Mouse (Mus musculus) liver, embryonic 14.5 days (tissue): ENCODE results near the gene Wipf1. TPM values are rescaled to one million over a fixed set of nuclear protein-coding genes. Genes with fewer than 3 reads are reported as not detected.

Experiments
- ATAC-seq: fragments of 200-750 bp; cut with Nextera tagmentation; 2 replicates; pipeline ENCODE4 v1.8.0; 2017; ENCODE audit warnings: moderate number of reproducible peaks, mild to moderate bottlenecking, moderate library complexity; ENCODE audit not compliant: insufficient read depth
- DNase-seq, 3 experiments: peaks; one replicate each; pipeline ENCODE4 v3.0.0-alpha.2; 2012 to 2013; ENCODE audit warnings: low read depth in 3 of 3, low spot score in 3 of 3
- H3K27ac ChIP-seq: fragments of 300-500 bp; sonication (generic); 2 replicates; pipeline ENCODE4 v1.5.1; 2014; ENCODE audit warnings: moderate library complexity, mild to moderate bottlenecking, control low read depth, inconsistent platforms
- H3K27me3 ChIP-seq: fragments of 300-500 bp; sonication (generic); 2 replicates; pipeline ENCODE4 v1.6.1; 2014; ENCODE audit warnings: mild to moderate bottlenecking, low read length, moderate library complexity; ENCODE audit not compliant: control insufficient read depth, insufficient read depth
- H3K36me3 ChIP-seq: fragments of 300-500 bp; sonication (generic); replicated peaks from 2 replicates; pipeline ENCODE4 v1.6.1; 2014; ENCODE audit warnings: low read depth; ENCODE audit not compliant: control insufficient read depth, insufficient read depth
- H3K4me1 ChIP-seq, 2 experiments: fragments of 200-500 bp in 1 of 2; fragments of 300-500 bp in 1 of 2; sonication (generic) in 1 of 2; replicated peaks; 2 replicates each; pipeline ENCODE4 v1.6.1; 2012 to 2014; ENCODE audit warnings: antibody characterized with exemption in 1 of 2, inconsistent platforms in 1 of 2, low read length in 1 of 2; ENCODE audit not compliant: control insufficient read depth in 2 of 2, insufficient read depth in 2 of 2
- H3K4me2 ChIP-seq: fragments of 300-500 bp; sonication (generic); 2 replicates; pipeline ENCODE4 v1.6.1; 2014; ENCODE audit warnings: low read depth, mild to moderate bottlenecking, control low read depth, moderate library complexity
- H3K4me3 ChIP-seq, 2 experiments: fragments of 200-500 bp in 1 of 2; fragments of 300-500 bp in 1 of 2; sonication (generic) in 1 of 2; 2 replicates each; pipeline ENCODE4 v1.5.1; 2012 to 2014; ENCODE audit warnings: low read depth in 2 of 2, low read length in 2 of 2, mild to moderate bottlenecking in 2 of 2, control low read depth in 1 of 2, inconsistent platforms in 1 of 2, moderate library complexity in 1 of 2; ENCODE audit not compliant: insufficient read depth in 1 of 2
- H3K9ac ChIP-seq: fragments of 300-500 bp; sonication (generic); replicated peaks from 2 replicates; pipeline ENCODE4 v1.6.1; 2014; ENCODE audit warnings: mild to moderate bottlenecking, control low read depth, moderate library complexity
- H3K9me3 ChIP-seq: fragments of 300-500 bp; sonication (generic); 2 replicates; pipeline ENCODE4 v1.6.1; 2016; ENCODE audit warnings: low read length, mixed read lengths; ENCODE audit not compliant: control insufficient read depth
- CTCF ChIP-seq: IDR thresholded peaks from 2 replicates; pipeline ENCODE4 v1.5.1; 2016; ENCODE audit warnings: antibody characterized with exemption, low read depth, control low read depth
- EP300 ChIP-seq: IDR thresholded peaks from 2 replicates; pipeline ENCODE4 v1.6.1; 2016; ENCODE audit warnings: antibody characterized with exemption, low read depth
- WGBS: fragments of 180-500 bp; shearing (Covaris S2); extraction: QIAGEN DNeasy Blood & Tissue Kit; methylation state at CpG from one replicate; pipeline ENCODE4 v1.1.7; 2014; ENCODE audit not compliant: insufficient replicate concordance; 5-methylcytosine and 5-hydroxymethylcytosine counted together
- polyA plus RNA-seq, 2 experiments: library from polyadenylated mRNA; depleted of rRNA in 1 of 2; stranded (reverse) in 1 of 2; unstranded in 1 of 2; fragments of >200 nt; fragmentation: Nextera tagmentation in 1 of 2; extraction: Ambion mirVana in 1 of 2; gene quantifications; 2 replicates each; pipeline versions ENCODE4 v1.2.1 to v1.2.3; 2012 to 2014

The Wipf1 gene
- polyA plus RNA-seq, 2 experiments, result 3.4 to 4.1 TPM

DNA sequence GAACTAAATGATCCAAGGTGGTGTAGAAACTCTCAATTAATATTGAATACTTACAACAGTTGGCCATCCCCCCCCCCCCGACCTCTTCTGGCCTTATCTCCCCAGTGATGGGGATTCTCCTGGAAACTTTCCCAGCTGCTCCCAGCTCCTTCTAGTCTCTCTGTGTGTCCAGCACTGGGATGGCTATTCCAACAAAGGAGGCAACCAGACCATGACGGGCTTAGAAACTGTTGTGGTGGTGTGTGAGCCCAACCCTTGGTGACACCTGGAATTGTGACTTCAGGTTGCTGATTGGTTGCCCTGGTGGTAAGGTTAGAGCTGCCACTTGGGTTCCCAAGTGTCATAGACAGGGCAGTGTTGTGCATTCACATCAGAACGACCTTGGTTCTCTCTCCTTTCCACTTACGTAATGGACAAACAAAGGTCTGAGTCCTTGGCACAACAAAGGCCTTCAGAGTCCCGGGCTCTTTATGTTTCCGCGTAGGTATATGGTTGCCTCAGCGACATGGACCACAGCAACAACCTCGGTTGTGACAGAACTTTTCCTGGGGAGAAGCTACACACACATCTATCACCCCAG, 123.1 kb downstream of the Wipf1 start:
- no peak for TF ChIP-seq CTCF
- TF ChIP-seq EP300, result no peak
- Histone ChIP-seq H3K9ac (no peak overlapping the region), H3K4me1 (no peaks in the 10 kb centered on the region), H3K9me3 (no peaks in the 10 kb centered on the region), H3K4me2 (no peak overlapping the region), H3K27me3 (no peaks in the 10 kb centered on the region; the same call in 1 of the 2 replicates), H3K36me3 (no peaks in the 10 kb centered on the region), H3K4me3 (no peak overlapping the region), H3K27ac (no peak overlapping the region)
- no peak for ATAC-seq
- WGBS, result 71% methylated on average over 9 of the region's 9 CpGs
- no peak for DNase-seq

DNA sequence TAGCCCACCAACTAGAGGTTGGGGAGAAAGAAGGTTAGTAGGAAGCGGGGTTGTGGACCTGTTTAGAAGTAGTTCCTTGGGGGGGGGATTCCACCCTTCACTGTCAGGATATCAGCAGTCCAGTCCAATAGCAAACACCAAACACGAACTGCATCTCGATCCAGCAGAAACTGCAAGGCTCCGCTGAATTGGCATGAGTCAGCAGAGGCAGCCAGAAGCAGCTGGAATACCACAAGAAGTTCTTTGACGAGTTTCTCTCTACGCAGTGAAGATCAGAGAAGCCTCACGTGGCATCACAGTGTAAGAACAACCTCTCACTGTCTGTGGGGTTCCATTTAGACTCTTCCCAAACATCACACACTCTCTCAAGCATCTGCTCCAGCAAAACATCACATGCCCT, 124.6 kb downstream of the Wipf1 start:
- Histone ChIP-seq H3K27ac (no peak overlapping the region), H3K4me2 (no peak overlapping the region), H3K9me3 (no peaks in the 10 kb centered on the region), H3K36me3 (no peaks in the 10 kb centered on the region), H3K4me1 (no peaks in the 10 kb centered on the region), H3K9ac (no peak overlapping the region), H3K4me3 (no peak overlapping the region), H3K27me3 (no peaks in the 10 kb centered on the region; the same call in 1 of the 2 replicates)
- DNase-seq (no peak), ATAC-seq (no peak)
- TF ChIP-seq EP300, result no peak
- TF ChIP-seq CTCF, result no peak
- whole genome bisulfite sequencing, result 73% methylated on average over 7 of the region's 7 CpGs

DNA sequence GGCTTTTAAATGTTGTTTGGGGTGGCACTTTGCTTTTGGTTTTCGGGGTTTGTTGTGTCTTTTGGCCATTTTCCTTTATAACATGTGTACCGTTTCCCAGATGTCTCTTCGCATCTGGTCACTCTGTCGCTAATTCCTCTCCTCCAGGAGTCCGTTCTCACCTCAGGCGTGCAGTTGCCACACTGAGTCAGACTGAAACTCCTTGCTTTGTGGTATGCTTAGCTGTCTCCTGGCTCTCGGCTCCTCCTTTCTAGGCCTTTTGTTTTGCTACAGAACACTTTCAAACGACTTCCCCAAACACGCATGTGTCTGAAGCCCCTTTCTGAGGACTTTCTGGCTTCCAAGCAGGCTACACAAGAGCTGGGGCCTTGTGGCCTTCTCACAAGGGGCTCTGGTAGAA, 125.1 kb downstream of the Wipf1 start:
- H3K36me3 ChIP-seq, result no peaks in the 10 kb centered on the region
- H3K4me3 ChIP-seq, result no peak overlapping the region
- WGBS, result 73% methylated on average over 9 of the region's 9 CpGs
- no peaks in the 10 kb centered on the region for H3K9me3 ChIP-seq
- H3K4me2 ChIP-seq, result no peak overlapping the region
- H3K27ac ChIP-seq, result no peak overlapping the region
- TF ChIP-seq EP300 (no peak), CTCF (no peak)
- no peaks in the 10 kb centered on the region; the same call in 1 of the 2 replicates for H3K27me3 ChIP-seq
- no peak overlapping the region for H3K9ac ChIP-seq
- DNase-seq, result no peak
- no peak for ATAC-seq
- H3K4me1 ChIP-seq, result no peaks in the 10 kb centered on the region

DNA sequence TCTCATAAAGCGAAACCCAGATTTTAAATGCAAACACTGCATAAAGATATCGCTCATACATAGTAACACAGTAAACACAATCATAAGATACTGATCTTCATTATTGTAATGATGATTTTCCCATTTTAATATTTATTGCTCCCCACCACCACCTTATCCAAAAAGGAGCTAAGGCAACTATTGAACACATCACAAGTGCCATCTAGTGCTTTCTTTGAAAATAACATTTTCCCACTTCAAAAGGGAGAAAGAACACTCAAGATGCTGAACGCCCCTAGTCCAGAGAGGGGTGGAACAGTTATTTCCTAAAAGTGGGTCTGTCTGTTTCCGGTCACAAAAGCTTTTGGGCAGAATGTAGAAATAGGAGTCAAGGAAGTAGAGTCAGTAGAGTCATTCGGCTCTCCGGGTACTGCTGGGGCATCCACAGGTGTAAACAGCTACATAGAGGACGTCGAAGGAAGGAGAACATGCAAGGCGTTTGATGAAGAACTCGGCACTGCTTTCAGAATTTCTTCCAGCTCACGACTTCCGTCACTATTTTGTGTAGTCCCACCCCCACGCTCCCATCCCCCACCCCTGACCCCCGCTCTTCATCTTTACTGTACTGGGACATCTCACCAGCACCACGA, 126.0 kb downstream of the Wipf1 start:
- Histone ChIP-seq H3K27ac (no peak overlapping the region), H3K4me2 (no peak overlapping the region), H3K4me3 (no peak overlapping the region), H3K9me3 (no peaks in the 10 kb centered on the region), H3K9ac (no peak overlapping the region), H3K4me1 (no peaks in the 10 kb centered on the region), H3K36me3 (no peaks in the 10 kb centered on the region), H3K27me3 (no peaks in the 10 kb centered on the region; the same call in 1 of the 2 replicates)
- ATAC-seq (no peak), DNase-seq (no peak)
- TF ChIP-seq EP300 (no peak), CTCF (peak; percentile 18; the same call in 1 of the 2 replicates)
- WGBS, result 59% methylated on average over 15 of the region's 15 CpGs

GRCm38 (mm10) chr2:73401689-73402088, 127.8 kb downstream of the Wipf1 start:
- no peaks in the 10 kb centered on the region; the same call in 1 of the 2 replicates for H3K27me3 ChIP-seq
- no peaks in the 10 kb centered on the region for H3K36me3 ChIP-seq
- no peak overlapping the region for H3K4me3 ChIP-seq
- TF ChIP-seq EP300 (no peak), CTCF (no peak)
- WGBS, result 38% methylated on average over 1 of the region's 1 CpGs
- no peak for ATAC-seq
- no peaks in the 10 kb centered on the region for H3K4me1 ChIP-seq
- no peak for DNase-seq
- H3K9ac ChIP-seq, result no peak overlapping the region
- no peak overlapping the region for H3K27ac ChIP-seq
- no peaks in the 10 kb centered on the region for H3K9me3 ChIP-seq
- no peak overlapping the region for H3K4me2 ChIP-seq
